Mouse (Mus musculus) embryo, embryonic 9.5 days (tissue): ENCODE results near the gene Dido1.
"Not testable (repeated sequence)": the region's sequence is repeated elsewhere in the genome, so short reads cannot be mapped to it uniquely, and the experiment has no call there.

Experiments used
- DNase-seq: peaks from one replicate; pipeline ENCODE4 v3.0.0-alpha.2; 2017; ENCODE audit errors: extremely low spot score

Gene Dido1

GRCm38 (mm10) chr2:180724585-180725413 lies 15.0 kb upstream of the Dido1 start, which contains the start of gene Slc17a9:
TSS of gene Slc17a9 (plus strand) at chr2:180725263.
- DNase-seq, result no peak

DNA sequence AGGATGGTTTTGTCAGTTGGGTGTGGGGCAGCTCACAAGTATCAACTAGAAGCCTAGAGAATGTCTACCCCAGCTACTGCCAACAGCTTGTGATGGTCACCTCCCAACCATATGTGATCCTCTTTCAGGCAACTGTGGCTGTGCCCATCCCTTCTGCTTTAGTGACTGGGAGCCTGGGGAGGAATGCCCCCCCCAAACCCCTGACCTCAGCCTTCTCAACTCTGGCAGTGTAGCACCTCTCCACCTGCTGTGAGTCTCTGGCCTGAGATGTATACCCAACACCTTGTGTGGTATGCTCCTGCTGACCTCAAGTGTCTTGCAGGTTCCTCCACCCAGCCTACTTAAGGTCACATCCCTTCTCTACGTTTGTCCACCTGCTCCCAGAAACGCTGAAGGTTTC lies 14.1 kb upstream of the Dido1 start:
- no peak for DNase-seq

GRCm38 (mm10) chr2:180722748-180723147 lies 12.9 kb upstream of the Dido1 start:
- not testable (repeated sequence) for DNase-seq

- DNase-seq, result no peak
These were observed 2.4 kb upstream of the Dido1 start for GRCm38 (mm10) chr2:180712037-180712689.

DNA sequence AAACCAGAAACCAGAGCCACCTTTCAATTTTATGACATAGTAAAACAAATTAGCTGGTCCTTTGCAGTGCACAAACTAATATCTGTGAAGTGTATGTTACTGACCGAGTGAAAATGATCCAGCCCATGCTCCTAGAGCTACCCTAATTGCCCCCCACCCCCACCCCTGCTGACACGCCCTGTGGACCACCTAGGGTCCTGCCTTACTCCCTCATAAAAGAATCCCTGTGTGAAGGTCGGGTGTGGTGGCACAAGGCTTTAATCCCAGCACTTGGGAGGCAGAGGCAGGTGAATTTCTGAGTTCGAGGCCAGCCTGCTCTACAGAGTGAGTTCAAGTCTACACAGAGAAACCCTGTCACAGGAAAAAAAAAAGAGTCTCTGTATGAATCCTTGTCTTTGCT lies 1.7 kb upstream of the Dido1 start:
- no peak for DNase-seq

DNA sequence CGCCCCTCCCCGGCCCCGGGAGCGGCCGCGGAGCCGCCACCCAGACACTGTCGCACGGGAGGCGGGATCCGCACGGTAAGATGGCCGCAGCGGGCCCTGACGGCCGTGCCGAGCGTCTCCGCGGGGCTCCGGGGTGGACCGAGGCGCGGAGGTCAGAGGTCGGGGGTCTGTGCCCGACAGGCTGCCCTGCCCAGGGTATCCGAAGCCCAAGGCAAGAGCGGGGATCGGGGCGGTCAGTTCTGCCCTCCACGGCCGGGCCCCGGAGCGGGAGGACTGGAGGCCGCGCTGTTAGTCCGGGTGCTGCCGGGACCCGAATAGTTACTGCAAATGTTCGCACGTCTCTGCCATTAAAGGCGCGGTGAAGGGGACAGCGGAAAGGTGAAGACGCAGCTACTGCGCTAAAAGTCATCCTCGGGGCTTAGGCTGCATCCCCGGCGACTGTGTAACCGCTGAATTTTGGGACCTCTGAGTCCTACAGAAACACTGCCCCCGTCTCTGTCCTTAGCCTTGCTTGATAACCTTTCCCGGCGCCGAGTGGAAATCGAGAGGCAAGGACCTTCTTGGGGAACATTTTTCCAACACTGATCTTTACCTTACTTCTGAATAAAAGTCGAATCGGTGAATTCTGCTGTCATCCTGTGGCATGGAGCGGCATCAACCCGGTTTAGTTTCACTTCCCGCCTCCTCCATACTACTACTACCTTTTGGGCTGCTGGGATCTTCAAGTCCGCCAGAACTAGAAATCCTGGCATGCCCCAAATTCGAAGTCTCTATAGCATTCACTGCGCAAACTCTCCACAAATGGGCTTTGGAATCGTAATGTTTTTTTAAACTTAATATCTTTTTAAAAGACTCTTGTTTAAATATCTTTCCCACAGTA lies 717 bp upstream of the Dido1 start:
- no peak for DNase-seq

DNA sequence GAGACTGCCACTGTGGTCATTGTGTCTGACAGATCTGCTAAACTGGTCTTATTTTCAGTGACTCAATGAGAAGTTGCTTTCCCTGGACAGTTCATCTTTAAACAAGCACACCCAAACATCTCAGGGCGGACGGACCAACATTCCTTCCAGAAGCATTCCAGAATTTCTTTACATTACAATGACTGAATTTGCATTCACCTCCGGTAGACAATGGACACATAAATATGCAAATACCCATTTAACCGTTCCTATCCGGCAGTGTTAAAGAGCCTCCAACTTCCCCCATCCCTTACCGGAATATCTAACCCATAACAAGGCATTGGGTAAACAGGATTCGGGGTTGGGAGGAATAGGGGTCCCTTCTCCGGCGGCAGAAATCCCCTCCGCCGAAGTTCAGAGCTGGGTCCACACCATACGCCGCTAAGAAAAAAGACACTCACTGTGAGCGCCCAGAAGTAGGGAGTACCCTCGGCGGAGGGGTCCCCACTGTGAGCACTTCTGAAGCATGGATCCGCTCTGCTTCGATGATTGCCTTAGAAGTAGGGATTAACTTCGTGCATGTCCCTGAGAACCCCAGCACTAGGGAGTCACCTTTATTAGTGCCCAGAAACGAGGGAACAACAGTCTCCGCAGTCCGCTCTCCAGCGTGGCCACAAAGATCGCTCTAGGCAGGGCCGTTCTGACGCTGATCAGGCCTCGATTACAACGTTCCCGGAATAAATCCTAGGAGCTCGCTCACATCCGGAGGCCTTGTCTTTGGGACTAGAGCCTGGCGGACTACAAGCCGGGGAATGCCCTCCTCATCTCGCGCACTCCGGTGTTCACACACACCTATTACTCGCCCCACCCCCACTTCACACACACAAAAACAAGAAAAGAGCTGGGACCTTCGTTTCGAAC lies 526 bp downstream of the Dido1 start:
- no peak for DNase-seq

GRCm38 (mm10) chr2:180705975-180706374 lies 3.8 kb downstream of the Dido1 start:
- no peak for DNase-seq

DNA sequence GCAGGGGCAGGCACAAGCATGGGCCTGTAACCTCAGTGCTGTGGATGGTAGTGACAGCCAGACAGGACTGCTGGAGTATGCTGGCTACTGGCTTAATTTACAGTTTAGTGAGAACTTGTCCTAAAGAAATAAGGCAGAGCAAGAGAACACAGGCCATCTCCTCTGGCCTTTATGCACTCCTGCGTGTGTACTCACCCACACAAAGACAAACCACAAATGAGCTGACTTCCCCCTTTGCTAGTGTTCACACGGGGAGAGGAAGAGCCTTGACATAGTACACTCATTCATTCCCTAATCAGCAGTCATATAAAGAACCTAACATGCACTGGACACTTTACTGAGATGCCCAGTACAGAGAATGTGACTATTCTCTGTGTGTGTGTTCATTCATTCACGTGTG lies 4.7 kb downstream of the Dido1 start:
- DNase-seq, result no peak

GRCm38 (mm10) chr2:180704591-180704990 lies 5.2 kb downstream of the Dido1 start:
- DNase-seq, result no peak

GRCm38 (mm10) chr2:180703645-180704359 lies 6.0 kb downstream of the Dido1 start:
- DNase-seq, result no peak

DNA sequence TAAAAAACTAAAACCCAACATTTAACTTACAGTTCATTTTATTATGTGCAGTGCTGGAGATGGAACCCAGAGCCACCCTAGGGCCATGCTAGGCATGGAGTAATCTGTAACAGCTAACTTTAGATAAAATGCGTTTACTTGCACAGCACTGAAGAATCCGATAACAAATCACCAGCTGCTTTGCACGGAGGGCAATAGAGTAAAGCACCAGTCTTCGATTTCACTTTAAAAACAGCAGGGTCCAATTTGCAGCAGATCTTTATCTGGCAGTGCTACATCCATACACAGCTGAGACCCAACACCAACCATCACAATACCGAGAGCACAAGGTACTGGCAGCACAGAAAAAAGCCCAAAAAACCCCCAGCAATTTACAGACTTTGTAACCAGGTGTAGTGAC lies 6.6 kb downstream of the Dido1 start:
- DNase-seq, result no peak

GRCm38 (mm10) chr2:180702701-180703149 lies 7.1 kb downstream of the Dido1 start:
- DNase-seq, result no peak

- peak; percentile 91 for DNase-seq
These were observed 7.8 kb downstream of the Dido1 start for GRCm38 (mm10) chr2:180701767-180702621.

GRCm38 (mm10) chr2:180701053-180701766 lies 8.6 kb downstream of the Dido1 start:
- no peak for DNase-seq

- DNase-seq, result no peak
These were observed 9.3 kb downstream of the Dido1 start for GRCm38 (mm10) chr2:180700457-180700856.

DNA sequence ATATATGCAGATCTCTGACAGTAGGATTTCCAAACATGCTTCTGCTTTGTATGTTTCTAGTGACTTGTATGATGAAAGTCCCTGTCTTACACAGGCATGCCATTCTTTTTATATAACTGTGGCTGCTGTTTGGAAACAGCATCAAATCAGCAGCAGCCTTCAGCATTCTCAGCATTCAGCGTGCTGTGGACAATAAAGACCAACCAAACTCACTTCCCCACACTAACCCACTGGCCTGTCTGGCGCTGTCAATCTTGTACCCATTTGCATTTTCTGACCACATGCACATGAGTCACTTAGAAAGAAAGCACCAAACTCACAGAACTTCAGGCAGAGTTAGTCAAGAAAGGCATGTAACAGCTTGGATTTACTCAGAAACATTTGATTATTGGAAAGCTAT lies 14.6 kb downstream of the Dido1 start:
- no peak for DNase-seq

DNA sequence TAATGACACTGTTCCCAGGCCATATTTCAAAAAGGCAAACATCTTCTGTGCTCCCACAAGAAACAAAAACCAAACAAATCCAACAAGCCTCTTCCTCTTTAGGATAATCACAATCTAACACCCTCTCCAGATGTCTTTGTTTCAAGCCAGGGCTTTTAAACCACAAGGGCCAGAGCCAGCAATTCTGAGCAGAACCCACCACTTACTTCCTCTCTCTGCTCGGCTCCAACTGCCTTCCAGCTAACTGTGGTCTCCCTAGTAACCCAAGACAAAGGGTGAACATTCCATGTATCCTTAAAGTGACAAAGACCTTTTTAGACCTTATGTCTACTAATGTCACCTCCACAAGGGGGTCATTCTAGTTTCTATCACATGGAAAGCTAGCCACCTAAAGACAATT lies 17.2 kb downstream of the Dido1 start:
- peak; percentile 55 for DNase-seq

- DNase-seq, result no peak
These were observed 20.0 kb downstream of the Dido1 start for GRCm38 (mm10) chr2:180689841-180690240.
